Mouse (Mus musculus): Measurements from ENCODE around the gene Phlda2.

Gene Phlda2

GRCm38 (mm10) chr7:143461920-143462319 lies 41.0 kb downstream of the Phlda2 start:
- DNase-seq (ENCODE audit: low spot score) = no peak

GRCm38 (mm10) chr7:143461294-143461870 lies 41.6 kb downstream of the Phlda2 start:
- no peak for DNase-seq (ENCODE audit: low spot score)

DNA sequence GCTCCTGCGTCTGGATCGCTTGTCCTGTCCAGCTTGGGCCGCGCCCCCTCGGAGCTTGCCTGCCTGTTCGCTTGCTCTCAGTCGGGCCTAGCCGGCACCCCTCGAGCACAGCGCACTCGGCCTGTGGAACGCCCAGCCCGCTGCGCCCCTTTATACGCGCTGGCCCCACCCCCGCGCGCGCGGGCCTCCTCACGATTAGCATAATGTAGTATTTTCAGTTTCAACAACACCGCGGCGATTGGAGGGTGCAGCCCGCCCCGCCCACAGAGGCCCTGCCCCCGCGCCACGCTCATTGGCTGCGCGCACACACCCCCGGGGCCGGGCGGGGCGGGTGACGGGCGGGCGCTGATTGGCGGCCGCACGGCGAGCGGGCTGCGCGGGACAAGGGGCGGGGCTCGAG lies 42.1 kb downstream of the Phlda2 start, which contains the start of gene Cdkn1c:
Cdkn1c (minus strand) TSS at position 177 of the 400 bp plus-strand sequence.
- DNase-seq (ENCODE audit: low spot score) = peak; percentile 88

- no peak for DNase-seq (ENCODE audit: low spot score)
These were observed 42.6 kb downstream of the Phlda2 start for GRCm38 (mm10) chr7:143460217-143460834.

DNA sequence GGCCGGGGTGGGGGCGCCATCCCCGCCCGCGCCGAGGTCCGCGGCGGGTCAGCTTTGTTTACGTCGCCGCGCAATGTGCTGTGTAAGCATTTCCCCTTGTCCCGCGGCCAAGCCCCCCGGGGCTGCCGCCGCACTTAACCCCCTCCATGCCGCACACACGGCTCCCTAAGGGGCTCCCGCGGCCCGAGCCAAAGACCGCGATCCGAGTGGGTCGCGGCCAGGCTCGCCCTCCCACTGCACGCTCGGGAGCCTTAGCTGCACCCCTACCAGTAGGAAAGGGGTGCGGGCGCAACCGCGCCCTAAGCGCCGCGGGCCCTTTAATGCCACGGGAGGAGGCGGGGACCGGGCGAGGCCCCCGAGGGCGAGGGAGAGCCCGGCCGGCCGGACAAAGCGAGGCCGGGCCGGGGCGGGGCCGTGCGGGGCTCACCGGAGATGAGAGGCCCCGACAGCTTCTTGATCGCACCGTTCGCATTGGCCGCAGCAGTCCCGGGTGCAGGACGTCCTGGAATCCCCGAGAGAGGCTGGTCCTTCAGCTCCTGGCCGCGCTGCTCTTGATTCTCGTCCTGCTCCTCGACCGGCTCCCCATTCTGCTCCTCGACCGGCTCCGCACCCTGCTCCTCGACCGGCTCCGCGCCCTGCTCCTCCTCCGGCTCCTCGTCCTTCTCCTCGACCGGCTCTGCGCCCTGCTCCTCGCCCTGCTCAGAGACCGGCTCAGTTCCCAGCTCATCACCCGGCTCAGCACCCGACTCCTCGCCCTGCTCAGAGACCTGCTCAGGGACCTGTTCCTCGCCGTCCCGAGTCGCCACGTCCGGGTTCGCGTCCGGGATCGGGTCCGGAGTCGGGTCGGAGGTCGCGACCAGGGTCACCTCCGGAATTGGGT lies 43.4 kb downstream of the Phlda2 start:
- DNase-seq (ENCODE audit: low spot score) = peak; percentile 46

GRCm38 (mm10) chr7:143458963-143459331 lies 44.0 kb downstream of the Phlda2 start:
- DNase-seq (ENCODE audit: low spot score) = no peak
